ENCODE assay signal across 34 mouse cellular contexts in genomic region chr10:62803296-62803695, GRCm38 (mm10).
"Had no signal": no experiment of that assay in that cellular context is flagged by ENCODE, and none has a peak within 500 bp of the region (broad histone marks: within the 10 kb centered on the region; RNA-seq: fewer than 3 reads in every experiment).

No protein-coding gene starts in this region.

- H3K4me2 ChIP-seq: heart, embryonic 11.5 days; heart, embryonic 12.5 days; heart, embryonic 13.5 days; heart, embryonic 15.5 days; hindbrain, embryonic 12.5 days; hindbrain, embryonic 13.5 days; hindbrain, embryonic 14.5 days; hindbrain, embryonic 15.5 days; intestine, embryonic 15.5 days; kidney, embryonic 15.5 days had no signal

- H3K27me3 ChIP-seq: heart, embryonic 12.5 days; heart, embryonic 13.5 days; heart, embryonic 15.5 days; hindbrain, embryonic 12.5 days; hindbrain, embryonic 13.5 days; hindbrain, embryonic 15.5 days; intestine, embryonic 15.5 days; kidney, embryonic 15.5 days had no signal

- H3K9me3 ChIP-seq: heart, embryonic 10.5 days; heart, embryonic 12.5 days; heart, embryonic 13.5 days; heart, embryonic 15.5 days; hindbrain, embryonic 10.5 days; hindbrain, embryonic 12.5 days; hindbrain, embryonic 13.5 days; hindbrain, embryonic 15.5 days; intestine, embryonic 15.5 days; kidney, embryonic 15.5 days had no signal

- H3K9ac ChIP-seq: heart, embryonic 12.5 days; heart, embryonic 13.5 days; heart, embryonic 15.5 days; hindbrain, embryonic 12.5 days; hindbrain, embryonic 13.5 days; hindbrain, embryonic 14.5 days; hindbrain, embryonic 15.5 days; intestine, embryonic 15.5 days; kidney, embryonic 15.5 days had no signal

- H3K4me1 ChIP-seq: heart, embryonic 10.5 days; heart, embryonic 12.5 days; heart, embryonic 13.5 days; heart, embryonic 15.5 days; hindbrain, embryonic 10.5 days; hindbrain, embryonic 12.5 days; hindbrain, embryonic 13.5 days; hindbrain, embryonic 15.5 days; intestine, embryonic 15.5 days; kidney, embryonic 15.5 days had no signal

- DNase-seq: heart, postnatal 10 days; heart, postnatal 14 days; heart, postnatal 4 days; kidney, adult 11 months; kidney, adult 18-20 months; kidney, adult 2 months; kidney, adult 8-10 months; kidney, adult 9 months; kidney, postnatal 10 days; kidney, postnatal 14 days; kidney, postnatal 25 days; kidney, postnatal 36 days; kidney, postnatal 4 days; layer of hippocampus, adult 9-11 months; layer of hippocampus, postnatal 36 days had no signal

- H3K36me3 ChIP-seq: heart, embryonic 15.5 days; intestine, embryonic 15.5 days had no signal

- ATAC-seq: hindbrain, embryonic 16.5 days; hindbrain, postnatal 0 days; inflammation-experienced regulatory T-cells, adult 6 months; intestine, embryonic 15.5 days; intestine, embryonic 16.5 days; intestine, postnatal 0 days had no signal

- H3K4me3 ChIP-seq: heart, embryonic 10.5 days; heart, embryonic 12.5 days; heart, embryonic 13.5 days; heart, embryonic 15.5 days; hindbrain, embryonic 10.5 days; hindbrain, embryonic 12.5 days; hindbrain, embryonic 13.5 days; hindbrain, embryonic 15.5 days; intestine, embryonic 15.5 days; kidney, embryonic 15.5 days; layer of hippocampus, adult 2 months had no signal

- H3K27ac ChIP-seq: heart, embryonic 10.5 days; heart, embryonic 13.5 days; heart, embryonic 15.5 days; hindbrain, embryonic 10.5 days; hindbrain, embryonic 12.5 days; hindbrain, embryonic 13.5 days; hindbrain, embryonic 14.5 days; hindbrain, embryonic 15.5 days; hindbrain, postnatal 0 days; intestine, embryonic 15.5 days; kidney, embryonic 15.5 days; kidney, postnatal 0 days; layer of hippocampus, adult 2 months had no signal
